20 mouse cellular contexts compared by ENCODE assay signal in the genomic region with DNA sequence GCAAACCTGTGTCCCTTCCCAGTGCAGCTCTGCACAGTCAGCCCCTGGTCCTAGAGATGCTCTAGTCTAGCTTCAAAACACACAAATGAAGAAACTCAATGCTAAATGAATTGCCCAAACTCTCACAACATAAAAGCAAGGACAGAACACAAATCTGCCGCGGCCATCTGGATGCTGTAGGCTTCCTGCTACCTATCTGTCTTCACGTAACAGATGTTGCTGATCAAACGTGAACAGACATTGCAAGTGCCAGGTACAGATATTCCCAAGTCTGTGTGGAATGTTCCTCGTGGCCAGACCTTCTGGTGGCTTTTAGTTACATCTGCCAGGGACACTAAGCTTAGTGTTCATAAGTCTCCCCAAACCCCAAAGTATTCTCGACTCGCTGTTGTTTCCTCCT. TPM values are rescaled to one million over a fixed set of nuclear protein-coding genes. Genes with fewer than 3 reads are reported as not detected.
A peak's percentile ranks its signal among the peaks of the same experiment; 100 is the strongest.
DNase-seq lines count a peak whose midpoint lies in the region; ATAC-seq and TF ChIP-seq lines count a peak whose summit lies in the region.
"Had no signal": no experiment of that assay in that cellular context is flagged by ENCODE, and none has a peak within 500 bp of the region (broad histone marks: within the 10 kb centered on the region; RNA-seq: fewer than 3 reads in every experiment).

No protein-coding gene starts in this region.

- TF ChIP-seq POLR2A in olfactory bulb, adult 2 months (IDR thresholded peaks at IDR 0.05; ENCODE audit: insufficient read depth, low read depth, low read length) = no peak

- no peak overlapping the region for H3K4me2 ChIP-seq in forebrain, postnatal 0 days (ENCODE audit: low read depth)
- H3K4me2 ChIP-seq in forebrain, embryonic 11.5 days (ENCODE audit: low read depth, low read length, severe bottlenecking) = no peak overlapping the region
- H3K4me2 ChIP-seq: embryonic facial prominence, embryonic 12.5 days; heart, embryonic 12.5 days; hindbrain, embryonic 14.5 days; intestine, embryonic 15.5 days had no signal

- peaks cover 23% of the 10 kb centered on the region for H3K4me1 ChIP-seq in forebrain, postnatal 0 days (ENCODE audit: insufficient read depth)
- 0 out of 2 replicates have a peak, but pooled peaks cover 2% of the 10 kb centered on the region for H3K4me1 ChIP-seq in forebrain, embryonic 11.5 days (replicated peaks; ENCODE audit: control insufficient read depth, insufficient read depth, low read length)
- H3K4me1 ChIP-seq in olfactory bulb, adult 2 months (ENCODE audit: control insufficient read depth, insufficient read depth, low read length) = peaks cover 28% of the 10 kb centered on the region
- H3K4me1 ChIP-seq: embryonic facial prominence, embryonic 12.5 days; heart, embryonic 12.5 days; intestine, embryonic 15.5 days had no signal

- no peaks in the 10 kb centered on the region for H3K27me3 ChIP-seq in forebrain, postnatal 0 days (ENCODE audit: insufficient read depth, low read length)
- H3K27me3 ChIP-seq in forebrain, embryonic 11.5 days (ENCODE audit: control insufficient read depth, insufficient read depth, low read length) = no peaks in the 10 kb centered on the region
- H3K27me3 ChIP-seq: CH12.LX; embryonic facial prominence, embryonic 12.5 days; heart, embryonic 12.5 days; intestine, embryonic 15.5 days had no signal

- H3K27ac ChIP-seq in forebrain, postnatal 0 days (ENCODE audit: low read depth, low read length) = no peak overlapping the region
- H3K27ac ChIP-seq in forebrain, embryonic 11.5 days (ENCODE audit: low read depth, low read length) = no peak overlapping the region
- peak overlapping the region; percentile 46 for H3K27ac ChIP-seq in layer of hippocampus, adult 2 months
- H3K27ac ChIP-seq in olfactory bulb, adult 2 months (ENCODE audit: insufficient read depth, low read depth, low read length) = peak overlapping the region; percentile 58; the same call in 1 of the 2 replicates
- H3K27ac ChIP-seq: embryonic facial prominence, embryonic 12.5 days; hindbrain, embryonic 10.5 days; hindbrain, embryonic 14.5 days; intestine, embryonic 15.5 days had no signal

- no peak overlapping the region for H3K4me3 ChIP-seq in forebrain, postnatal 0 days (ENCODE audit: low read depth, low read length)
- H3K4me3 ChIP-seq in forebrain, embryonic 11.5 days (ENCODE audit: low read depth, low read length) = no peak overlapping the region
- H3K4me3 ChIP-seq in layer of hippocampus, adult 2 months = no peak overlapping the region
- H3K4me3 ChIP-seq in olfactory bulb, adult 2 months (ENCODE audit: insufficient read depth, low read depth, low read length) = no peak overlapping the region
- H3K4me3 ChIP-seq: embryonic facial prominence, embryonic 12.5 days; heart, embryonic 12.5 days; hindbrain, embryonic 10.5 days; intestine, embryonic 15.5 days had no signal

- DNase-seq in forebrain, postnatal 0 days = peak; percentile 56
- no peak for DNase-seq in forebrain, embryonic 11.5 days (ENCODE audit: low spot score)
- no peak for DNase-seq in layer of hippocampus, adult 2 months (ENCODE audit: low spot score in 2 of 2)
- no peak for DNase-seq in layer of hippocampus, postnatal 25 days (ENCODE audit: extremely low spot score in 1 of 2, low spot score in 1 of 2)
- DNase-seq in right cerebral cortex, adult 2 months (ENCODE audit: low spot score in 2 of 2) = peak; percentile 12 to 53
- DNase-seq in right cerebral cortex, adult 18-20 months = no peak
- DNase-seq: adrenal gland, postnatal 25 days; cerebellum, adult 11 months; cerebellum, adult 8-10 months; cerebellum, postnatal 14 days; gastrocnemius, postnatal 25 days had no signal

- H3K36me3 ChIP-seq in forebrain, postnatal 0 days (ENCODE audit: insufficient read depth) = no peaks in the 10 kb centered on the region; the same call in 1 of the 2 replicates
- no peaks in the 10 kb centered on the region for H3K36me3 ChIP-seq in forebrain, embryonic 11.5 days (ENCODE audit: control insufficient read depth, insufficient read depth, low read length)
- H3K36me3 ChIP-seq: embryonic facial prominence, embryonic 12.5 days; heart, embryonic 12.5 days; hindbrain, embryonic 10.5 days; intestine, embryonic 15.5 days had no signal

- 64% methylated on average over 7 of the region's 7 CpGs for WGBS in forebrain, postnatal 0 days
- 91% methylated on average over 7 of the region's 7 CpGs for WGBS in forebrain, embryonic 11.5 days
- WGBS in olfactory bulb, adult 2 months = 82% methylated on average over 7 of the region's 7 CpGs

- no peaks in the 10 kb centered on the region for H3K9me3 ChIP-seq in forebrain, postnatal 0 days (ENCODE audit: low read length)
- no peaks in the 10 kb centered on the region for H3K9me3 ChIP-seq in forebrain, embryonic 11.5 days (ENCODE audit: control insufficient read depth, low read length)
- H3K9me3 ChIP-seq: embryonic facial prominence, embryonic 12.5 days; heart, embryonic 12.5 days; hindbrain, embryonic 10.5 days; intestine, embryonic 15.5 days had no signal

- no peak for TF ChIP-seq CTCF in forebrain, postnatal 0 days (IDR thresholded peaks at IDR 0.05; ENCODE audit: low read depth)
- no peak for TF ChIP-seq CTCF in layer of hippocampus, adult 2 months (conservative IDR thresholded peaks at IDR 0.05)
- TF ChIP-seq CTCF in olfactory bulb, adult 2 months (IDR thresholded peaks at IDR 0.05; ENCODE audit: insufficient read depth, low read depth, low read length) = no peak

- ATAC-seq in forebrain, postnatal 0 days = peak; percentile 21; the same call in 1 of the 2 replicates
- no peak for ATAC-seq in forebrain, embryonic 11.5 days (replicated peaks; ENCODE audit: low FRiP score)
- ATAC-seq: activated CD4-positive, CD25-positive, alpha-beta regulatory T cell, adult 4 months; intestine, embryonic 15.5 days; Patski had no signal

- H3K9ac ChIP-seq in forebrain, postnatal 0 days = no peak overlapping the region
- H3K9ac ChIP-seq in forebrain, embryonic 11.5 days (ENCODE audit: low read length) = no peak overlapping the region
- H3K9ac ChIP-seq: embryonic facial prominence, embryonic 12.5 days; heart, embryonic 12.5 days; hindbrain, embryonic 14.5 days; intestine, embryonic 15.5 days had no signal

RNA-seq across cellular contexts. Expression of gene Ptpro, which starts 29.9 kb away (rescaled TPM):
- 99.2 and 132 TPM in 2 replicates for total RNA-seq in forebrain, postnatal 0 days (2014; rRNA removed)
- 44.8 and 45.2 TPM in 2 replicates for polyA plus RNA-seq in forebrain, postnatal 0 days (2015; fragmentation: Nextera tagmentation; extraction: Ambion mirVana)
- polyA plus RNA-seq in forebrain, embryonic 11.5 days (2014; fragmentation: Nextera tagmentation; extraction: Ambion mirVana) = 12.5 and 14.4 TPM in 2 replicates
- total RNA-seq in layer of hippocampus, adult 2 months (2021) = 10 to 100 TPM; 43.6 to 45.4 TPM
- total RNA-seq in layer of hippocampus, postnatal 25 days (2021) = 10 to 100 TPM; 49.4 to 58.5 TPM
- not detected in 2 replicates for polyA plus RNA-seq in olfactory bulb, adult 2 months (2012; ENCODE audit: insufficient read depth, insufficient read length, low replicate concordance, missing spikeins)
- polyA plus RNA-seq: Patski had no signal

Comparison
In these comparisons a context has a peak if more than half of its experiments do, and no peak if none do; other contexts are left out.
1. DNase-seq: peak in forebrain, postnatal 0 days (single experiment) and right cerebral cortex, adult 2 months (2 of 2); none in forebrain, embryonic 11.5 days (single experiment), layer of hippocampus, adult 2 months (0 of 2), layer of hippocampus, postnatal 25 days (0 of 2) and right cerebral cortex, adult 18-20 months (single experiment).
2. H3K27ac ChIP-seq: peak in layer of hippocampus, adult 2 months (single experiment) and olfactory bulb, adult 2 months (single experiment); none in forebrain, postnatal 0 days (single experiment) and forebrain, embryonic 11.5 days (single experiment).